In the genomic region with DNA sequence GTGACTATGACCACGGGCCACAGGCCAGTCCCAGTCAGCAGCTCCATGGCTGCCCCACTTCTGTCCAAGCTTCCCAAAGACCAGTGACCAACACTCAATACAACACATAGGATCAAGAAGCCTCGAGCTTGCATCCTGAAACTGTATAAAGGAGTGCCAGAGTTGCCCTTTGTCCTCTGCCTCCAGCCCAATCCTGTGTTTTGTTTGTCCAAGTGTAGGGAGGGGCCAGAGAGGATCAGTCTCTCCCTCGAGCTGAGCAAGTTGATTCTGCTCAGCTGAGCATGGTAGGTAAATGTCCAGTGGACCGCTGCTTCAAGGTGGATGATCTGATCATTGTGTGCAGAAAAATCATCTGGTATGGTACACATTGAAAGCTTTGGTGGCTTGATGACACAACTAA, we compare ENCODE assay signal across 21 mouse cellular contexts.
DNase-seq lines count a peak whose midpoint lies in the region; ATAC-seq and TF ChIP-seq lines count a peak whose summit lies in the region.
"Had no signal": no experiment of that assay in that cellular context is flagged by ENCODE, and none has a peak within 500 bp of the region (broad histone marks: within the 10 kb centered on the region; RNA-seq: fewer than 3 reads in every experiment).

No protein-coding gene starts in this region.

- TF ChIP-seq EP300 in liver, postnatal 0 days (IDR thresholded peaks at IDR 0.05; ENCODE audit: low read depth): 0 out of 2 replicates have a peak, but pooled peaks have one; percentile 6

- no peaks in the 10 kb centered on the region for H3K36me3 ChIP-seq in heart, embryonic 11.5 days (ENCODE audit: control insufficient read depth, insufficient read depth, low read length)
- no peaks in the 10 kb centered on the region for H3K36me3 ChIP-seq in liver, embryonic 15.5 days (replicated peaks)
- no peaks in the 10 kb centered on the region for H3K36me3 ChIP-seq in liver, embryonic 11.5 days (ENCODE audit: control insufficient read depth, insufficient read depth, low read length)
- no peaks in the 10 kb centered on the region for H3K36me3 ChIP-seq in liver, postnatal 0 days (replicated peaks; ENCODE audit: insufficient read depth, low read length)
- H3K36me3 ChIP-seq: embryonic facial prominence, embryonic 10.5 days; G1E; hindbrain, embryonic 12.5 days had no signal

- ATAC-seq in heart, embryonic 11.5 days (replicated peaks; ENCODE audit: insufficient number of reproducible peaks, low FRiP score, low TSS enrichment): no peak
- ATAC-seq in liver, embryonic 15.5 days (ENCODE audit: insufficient read depth): peak; percentile 60; the same call in 1 of the 2 replicates
- ATAC-seq in liver, embryonic 11.5 days (replicated peaks; ENCODE audit: low FRiP score): no peak
- ATAC-seq in liver, postnatal 0 days: peak; percentile 71
- no peak for ATAC-seq in megakaryocyte-erythroid progenitor cell, adult 5-6 weeks (replicated peaks; ENCODE audit: low FRiP score, low TSS enrichment, poor library complexity, severe bottlenecking)
- ATAC-seq: CD4-positive, CD25-positive, alpha-beta regulatory T cell, adult 4 months; forebrain, embryonic 13.5 days; forebrain, postnatal 0 days had no signal

- H3K27me3 ChIP-seq in heart, embryonic 11.5 days (ENCODE audit: control insufficient read depth, insufficient read depth, low read length): no peaks in the 10 kb centered on the region
- H3K27me3 ChIP-seq in liver, embryonic 15.5 days: no peaks in the 10 kb centered on the region
- no peaks in the 10 kb centered on the region for H3K27me3 ChIP-seq in liver, embryonic 11.5 days (replicated peaks; ENCODE audit: control insufficient read depth, insufficient read depth, low read length)
- no peaks in the 10 kb centered on the region for H3K27me3 ChIP-seq in liver, postnatal 0 days (ENCODE audit: insufficient read depth, low read length)
- H3K27me3 ChIP-seq: forebrain, embryonic 13.5 days; hindbrain, embryonic 12.5 days had no signal

- no peaks in the 10 kb centered on the region for H3K4me1 ChIP-seq in heart, embryonic 11.5 days (ENCODE audit: control insufficient read depth, insufficient read depth, low read length)
- 0 out of 2 replicates have a peak, but pooled peaks cover 4% of the 10 kb centered on the region for H3K4me1 ChIP-seq in liver, embryonic 15.5 days (replicated peaks)
- no peaks in the 10 kb centered on the region for H3K4me1 ChIP-seq in liver, embryonic 11.5 days (replicated peaks; ENCODE audit: control insufficient read depth, insufficient read depth, low read length)
- H3K4me1 ChIP-seq in liver, postnatal 0 days (ENCODE audit: insufficient read depth): peaks cover 9% of the 10 kb centered on the region
- H3K4me1 ChIP-seq: embryonic facial prominence, embryonic 10.5 days; forebrain, embryonic 13.5 days; hindbrain, embryonic 12.5 days had no signal

- H3K4me3 ChIP-seq in heart, embryonic 11.5 days (ENCODE audit: low read depth, low read length): no peak overlapping the region
- H3K4me3 ChIP-seq in liver, embryonic 15.5 days (replicated peaks): no peak overlapping the region
- no peak overlapping the region for H3K4me3 ChIP-seq in liver, embryonic 11.5 days (ENCODE audit: low read depth, low read length)
- H3K4me3 ChIP-seq in liver, postnatal 0 days (ENCODE audit: low read depth, low read length): peak overlapping the region; percentile 16; the same call in 1 of the 2 replicates
- H3K4me3 ChIP-seq: embryonic facial prominence, embryonic 10.5 days; forebrain, embryonic 13.5 days; hindbrain, embryonic 12.5 days had no signal

- no peaks in the 10 kb centered on the region for H3K9me3 ChIP-seq in heart, embryonic 11.5 days (replicated peaks; ENCODE audit: control insufficient read depth, low read length)
- H3K9me3 ChIP-seq in liver, embryonic 15.5 days (replicated peaks): no peaks in the 10 kb centered on the region
- no peaks in the 10 kb centered on the region for H3K9me3 ChIP-seq in liver, embryonic 11.5 days (ENCODE audit: control insufficient read depth, low read length)
- H3K9me3 ChIP-seq in liver, postnatal 0 days (ENCODE audit: low read length): no peaks in the 10 kb centered on the region
- H3K9me3 ChIP-seq: embryonic facial prominence, embryonic 10.5 days; forebrain, embryonic 13.5 days; G1E; hindbrain, embryonic 12.5 days had no signal

- no peak overlapping the region for H3K9ac ChIP-seq in heart, embryonic 11.5 days (ENCODE audit: low read depth, low read length)
- no peak overlapping the region for H3K9ac ChIP-seq in liver, embryonic 15.5 days
- no peak overlapping the region for H3K9ac ChIP-seq in liver, embryonic 11.5 days (ENCODE audit: low read depth, low read length)
- H3K9ac ChIP-seq in liver, postnatal 0 days (replicated peaks): no peak overlapping the region
- H3K9ac ChIP-seq: forebrain, embryonic 13.5 days; forebrain, postnatal 0 days; hindbrain, embryonic 12.5 days had no signal

- no peak overlapping the region for H3K4me2 ChIP-seq in heart, embryonic 11.5 days
- H3K4me2 ChIP-seq in liver, embryonic 15.5 days: peak overlapping the region; percentile 10; the same call in 1 of the 2 replicates
- no peak overlapping the region for H3K4me2 ChIP-seq in liver, embryonic 11.5 days
- H3K4me2 ChIP-seq in liver, postnatal 0 days (ENCODE audit: low read depth, low read length): peak overlapping the region; percentile 56
- H3K4me2 ChIP-seq: forebrain, embryonic 13.5 days; hindbrain, embryonic 12.5 days had no signal

- DNase-seq in heart, adult 11 months: peak; percentile 27
- DNase-seq in liver, embryonic 11.5 days (ENCODE audit: low spot score): no peak
- DNase-seq in liver, postnatal 0 days: no peak
- peak; percentile 59 for DNase-seq in yolk sac, embryonic 10.5 days (ENCODE audit: low spot score)
- DNase-seq in left cerebral cortex, postnatal 4 days: no peak
- DNase-seq: adrenal gland, postnatal 14 days; B cell, adult 2 months; cerebellum, adult 11-12 months; cerebellum, adult 9-11 months; forebrain, postnatal 0 days; gastrocnemius, postnatal 25 days; heart, postnatal 10 days; heart, postnatal 4 days had no signal

- WGBS in heart, embryonic 11.5 days (ENCODE audit: insufficient replicate concordance): 62% methylated on average over 4 of the region's 4 CpGs
- WGBS in liver, embryonic 15.5 days (ENCODE audit: insufficient replicate concordance): 30% methylated on average over 4 of the region's 4 CpGs
- WGBS in liver, embryonic 11.5 days: 51% methylated on average over 4 of the region's 4 CpGs
- 43% methylated on average over 4 of the region's 4 CpGs for WGBS in liver, postnatal 0 days (ENCODE audit: insufficient replicate concordance)

- no peak overlapping the region for H3K27ac ChIP-seq in heart, embryonic 11.5 days (ENCODE audit: low read depth, low read length)
- no peak overlapping the region for H3K27ac ChIP-seq in liver, embryonic 15.5 days (replicated peaks)
- H3K27ac ChIP-seq in liver, embryonic 11.5 days (ENCODE audit: low read depth, low read length): no peak overlapping the region
- peak overlapping the region; percentile 85 for H3K27ac ChIP-seq in liver, postnatal 0 days (ENCODE audit: low read depth)
- H3K27ac ChIP-seq: embryonic facial prominence, embryonic 10.5 days; forebrain, embryonic 13.5 days; hindbrain, embryonic 12.5 days had no signal

- intact Hi-C loops in left cerebral cortex, postnatal 4 days (cut with DNase I): no loop called here

- no peak for TF ChIP-seq CTCF in liver, postnatal 0 days (IDR thresholded peaks at IDR 0.05; ENCODE audit: low read depth)

Comparison
In these comparisons a context has a peak if more than half of its experiments do, and no peak if none do; other contexts are left out.
1. ATAC-seq: peak in liver, embryonic 15.5 days (single experiment) and liver, postnatal 0 days (single experiment); none in heart, embryonic 11.5 days (single experiment), liver, embryonic 11.5 days (single experiment) and megakaryocyte-erythroid progenitor cell, adult 5-6 weeks (single experiment).
2. H3K4me2 ChIP-seq: peak in liver, embryonic 15.5 days (single experiment) and liver, postnatal 0 days (single experiment); none in heart, embryonic 11.5 days (single experiment) and liver, embryonic 11.5 days (single experiment).
3. DNase-seq: peak in heart, adult 11 months (single experiment) and yolk sac, embryonic 10.5 days (single experiment); none in liver, embryonic 11.5 days (single experiment), liver, postnatal 0 days (single experiment) and left cerebral cortex, postnatal 4 days (single experiment).